Mouse (Mus musculus): Measurements from ENCODE around the gene Myzap.
"Not testable (repeated sequence)": the region's sequence is repeated elsewhere in the genome, so short reads cannot be mapped to it uniquely, and the experiment has no call there.

The Myzap gene

GRCm38 (mm10) chr9:71591938-71592548 lies at the start of gene Myzap:
Gene Myzap, minus strand, starts transcription at chr9:71592360.
- peak; percentile 53 to 57 for DNase-seq (ENCODE audit: low spot score in 2 of 2)

GRCm38 (mm10) chr9:71640361-71640927 lies 48.3 kb upstream of the Myzap start:
- no peak for DNase-seq (ENCODE audit: low spot score in 2 of 2)

GRCm38 (mm10) chr9:71638198-71638597 lies 46.0 kb upstream of the Myzap start:
- DNase-seq (ENCODE audit: low spot score in 2 of 2): no peak

- peak in 1 of 2 experiments; percentile 12 for DNase-seq (ENCODE audit: low spot score in 2 of 2)
Observed at GRCm38 (mm10) chr9:71636854-71637253, 44.7 kb upstream of the Myzap start.

GRCm38 (mm10) chr9:71635627-71636026 lies 43.5 kb upstream of the Myzap start:
- DNase-seq (ENCODE audit: low spot score in 2 of 2): no peak

GRCm38 (mm10) chr9:71634916-71635315 lies 42.8 kb upstream of the Myzap start:
- DNase-seq (ENCODE audit: low spot score in 2 of 2): no peak

GRCm38 (mm10) chr9:71628921-71629320 lies 36.8 kb upstream of the Myzap start:
- no peak for DNase-seq (ENCODE audit: low spot score in 2 of 2)

GRCm38 (mm10) chr9:71628286-71628685 lies 36.1 kb upstream of the Myzap start:
- peak in 1 of 2 experiments; percentile 16 for DNase-seq (ENCODE audit: low spot score in 2 of 2)

- no peak for DNase-seq (ENCODE audit: low spot score in 2 of 2)
Observed at GRCm38 (mm10) chr9:71625961-71626360, 33.8 kb upstream of the Myzap start.

GRCm38 (mm10) chr9:71624793-71625495 lies 32.8 kb upstream of the Myzap start:
- peak; percentile 44 to 45 for DNase-seq (ENCODE audit: low spot score in 2 of 2)

GRCm38 (mm10) chr9:71623871-71624569 lies 31.9 kb upstream of the Myzap start:
- DNase-seq (ENCODE audit: low spot score in 2 of 2): peak in 1 of 2 experiments; percentile 7

- DNase-seq (ENCODE audit: low spot score in 2 of 2): no peak
Observed at GRCm38 (mm10) chr9:71622593-71622992, 30.4 kb upstream of the Myzap start.

- DNase-seq (ENCODE audit: low spot score in 2 of 2): no peak
Observed at GRCm38 (mm10) chr9:71621968-71622367, 29.8 kb upstream of the Myzap start.

- DNase-seq (ENCODE audit: low spot score in 2 of 2): not testable (repeated sequence)
Observed at GRCm38 (mm10) chr9:71620116-71620515, 28.0 kb upstream of the Myzap start.

GRCm38 (mm10) chr9:71617363-71617762 lies 25.2 kb upstream of the Myzap start:
- peak in 1 of 2 experiments; percentile 14 for DNase-seq (ENCODE audit: low spot score in 2 of 2)

- DNase-seq (ENCODE audit: low spot score in 2 of 2): peak; percentile 68 to 78
Observed at GRCm38 (mm10) chr9:71616185-71616584, 24.0 kb upstream of the Myzap start.

- peak in 1 of 2 experiments; percentile 28 for DNase-seq (ENCODE audit: low spot score in 2 of 2)
Observed at GRCm38 (mm10) chr9:71614643-71615042, 22.5 kb upstream of the Myzap start.

- no peak for DNase-seq (ENCODE audit: low spot score in 2 of 2)
Observed at GRCm38 (mm10) chr9:71612981-71613380, 20.8 kb upstream of the Myzap start.

- no peak for DNase-seq (ENCODE audit: low spot score in 2 of 2)
Observed at GRCm38 (mm10) chr9:71611876-71612275, 19.7 kb upstream of the Myzap start.

GRCm38 (mm10) chr9:71609010-71609409 lies 16.9 kb upstream of the Myzap start:
- DNase-seq (ENCODE audit: low spot score in 2 of 2): no peak

- DNase-seq (ENCODE audit: low spot score in 2 of 2): no peak
Observed at GRCm38 (mm10) chr9:71606296-71607057, 14.3 kb upstream of the Myzap start.

Data from frontal cortex, postnatal 36 days (tissue).